Mouse (Mus musculus) bone marrow macrophage, adult 2 months (primary cell): ENCODE measurements around the gene Smarcad1.

Source experiments
- CTCF ChIP-seq: IDR thresholded peaks from 2 replicates; pipeline ENCODE4 v1.5.1; 2012; ENCODE audit warnings: low read depth, mild to moderate bottlenecking, low read length, moderate library complexity
- POLR2A ChIP-seq: IDR thresholded peaks from 2 replicates; pipeline ENCODE4 v1.6.1; 2012; ENCODE audit warnings: mild to moderate bottlenecking, low read depth, low read length, borderline replicate concordance

DNA sequence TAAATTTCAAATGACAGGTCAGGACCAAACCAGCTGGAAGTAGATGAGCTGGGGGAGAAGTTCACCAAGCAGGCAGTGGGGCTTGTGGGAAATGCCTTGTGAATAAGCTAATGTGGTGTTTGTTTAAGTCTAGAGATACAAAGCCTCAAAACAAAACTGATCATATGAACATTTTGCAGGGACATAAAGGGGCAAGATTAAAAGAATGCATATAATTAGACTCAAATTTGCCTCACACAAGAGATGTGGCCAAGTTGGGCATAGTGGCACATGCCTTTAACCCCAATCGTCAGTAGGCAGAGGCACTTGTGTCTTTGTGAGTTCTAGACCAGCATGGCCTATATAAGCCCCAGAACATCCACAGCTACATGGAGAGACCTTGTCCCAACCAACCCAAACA lies 99.9 kb downstream of the Smarcad1 start:
- TF ChIP-seq POLR2A: no peak
- no peak for TF ChIP-seq CTCF
